Mouse (Mus musculus): ENCODE results near the gene Ssr1. TPM values are rescaled to one million over a fixed set of nuclear protein-coding genes. Genes with fewer than 3 reads are reported as not detected.

Gene Ssr1
- total RNA-seq, 2 experiments from 2014 or later, result 54.3 to 58.5 TPM

GRCm38 (mm10) chr13:37926394-37926793 lies 67.6 kb downstream of the Ssr1 start:
- no peak for DNase-seq
- intact Hi-C loops (cut with DNase I; ENCODE audit: low total_unique reads), result no loop called here

GRCm38 (mm10) chr13:37924461-37924948 lies 69.5 kb downstream of the Ssr1 start:
- intact Hi-C loops (cut with DNase I; ENCODE audit: low total_unique reads), result no loop called here

GRCm38 (mm10) chr13:37923643-37924460 lies 70.2 kb downstream of the Ssr1 start:
- intact Hi-C loops (cut with DNase I; ENCODE audit: low total_unique reads), result no loop called here
- no peak for DNase-seq

More at GRCm38 (mm10) chr13:37924461-37924948, 69.5 kb downstream of the Ssr1 start:
- no peak for DNase-seq

- DNase-seq, result no peak
- intact Hi-C loops (cut with DNase I; ENCODE audit: low total_unique reads), result no loop called here
These were observed 70.9 kb downstream of the Ssr1 start for GRCm38 (mm10) chr13:37923091-37923490.

GRCm38 (mm10) chr13:37920727-37921126 lies 73.3 kb downstream of the Ssr1 start:
- intact Hi-C loops (cut with DNase I; ENCODE audit: low total_unique reads), result no loop called here
- peak; percentile 40 for DNase-seq

- intact Hi-C loops (cut with DNase I; ENCODE audit: low total_unique reads), result no loop called here
- DNase-seq, result no peak
These were observed 74.2 kb downstream of the Ssr1 start for GRCm38 (mm10) chr13:37919711-37920277.

GRCm38 (mm10) chr13:37918336-37919261 lies 75.4 kb downstream of the Ssr1 start:
- DNase-seq, result no peak
- intact Hi-C loops (cut with DNase I; ENCODE audit: low total_unique reads), result no loop called here

Other genes with a start within 250 kb of the Ssr1 start
- gene Rreb1, start 215.8 kb downstream of the Ssr1 start, total RNA-seq (2021), result 10 to 100 TPM; 26.2 to 32.9 TPM
- 10 to 100 TPM in 1 of 2 experiments, 1 to 10 TPM in 1; 9.2 to 11.9 TPM for gene Riok1, start 42.8 kb upstream of the Ssr1 start, total RNA-seq (2021)
- gene Cage1, start 42.9 kb upstream of the Ssr1 start, total RNA-seq (2021), result under 1 TPM; 0.51 to 0.98 TPM
- under 1 TPM; 0.02 to 0.06 TPM for gene Dsp, start 157.1 kb upstream of the Ssr1 start, total RNA-seq (2021)
- 1 to 10 TPM; 6.2 to 7.7 TPM for gene Snrnp48, start 210.7 kb upstream of the Ssr1 start, total RNA-seq (2021)

Data from gastrocnemius, postnatal 14 days (tissue).